Mouse (Mus musculus) embryonic facial prominence, embryonic 15.5 days (tissue): ENCODE measurements around the gene Tmem240. TPM values are rescaled to one million over a fixed set of nuclear protein-coding genes. Genes with fewer than 3 reads are reported as not detected.
"Not testable (repeated sequence)": the region's sequence is repeated elsewhere in the genome, so short reads cannot be mapped to it uniquely, and the experiment has no call there.

Experiments
- ATAC-seq: fragments of 200-750 bp; cut with Nextera tagmentation; 2 replicates; pipeline ENCODE4 v1.8.0; 2017; ENCODE audit warnings: low read depth, moderate TSS enrichment; ENCODE audit not compliant: insufficient number of reproducible peaks, low FRiP score, low TSS enrichment
- H3K27ac ChIP-seq: fragments of 300-500 bp; sonication (generic); replicated peaks from 2 replicates; pipeline ENCODE4 v1.5.1; 2015; ENCODE audit warnings: mild to moderate bottlenecking, inconsistent platforms
- H3K27me3 ChIP-seq: fragments of 300-500 bp; sonication (generic); 2 replicates; pipeline ENCODE4 v1.6.1; 2015; ENCODE audit warnings: inconsistent platforms
- H3K36me3 ChIP-seq: fragments of 300-500 bp; sonication (generic); 2 replicates; pipeline ENCODE4 v1.6.1; 2015; ENCODE audit warnings: mild to moderate bottlenecking, inconsistent platforms
- H3K4me1 ChIP-seq: fragments of 300-500 bp; sonication (generic); 2 replicates; pipeline ENCODE4 v1.6.1; 2015; ENCODE audit warnings: inconsistent platforms
- H3K4me2 ChIP-seq: fragments of 300-500 bp; sonication (generic); replicated peaks from 2 replicates; pipeline ENCODE4 v1.6.1; 2015; ENCODE audit warnings: mild to moderate bottlenecking, inconsistent platforms
- H3K4me3 ChIP-seq: fragments of 300-500 bp; sonication (generic); replicated peaks from 2 replicates; pipeline ENCODE4 v1.5.1; 2015; ENCODE audit warnings: mild to moderate bottlenecking, inconsistent platforms
- H3K9ac ChIP-seq: fragments of 300-500 bp; sonication (generic); 2 replicates; pipeline ENCODE4 v1.6.1; 2015; ENCODE audit warnings: inconsistent platforms
- H3K9me3 ChIP-seq: fragments of 300-500 bp; sonication (generic); replicated peaks from 2 replicates; pipeline ENCODE4 v1.6.1; 2016; ENCODE audit warnings: inconsistent platforms
- WGBS: fragments of 180-500 bp; shearing (Covaris S2); methylation state at CpG from one replicate; pipeline ENCODE4 v1.1.7; 2015; 5-methylcytosine and 5-hydroxymethylcytosine counted together
- polyA plus RNA-seq: library from polyadenylated mRNA; unstranded; fragments of >200 nt; fragmentation: Nextera tagmentation; extraction: Ambion mirVana; gene quantifications from 2 replicates; pipeline ENCODE4 v1.2.1, GENCODE M21; 2015

Gene Tmem240
- polyA plus RNA-seq, result 1.6 and 2.2 TPM in 2 replicates

GRCm38 (mm10) chr4:155734350-155734941, at the start of gene Tmem240:
Gene Tmem240 (plus strand): TSS chr4:155734800.
- peak within 1 kb of the TSS; percentile 84 for H3K4me2 ChIP-seq
- peak; percentile 92 for ATAC-seq
- H3K36me3 ChIP-seq, result peaks cover 33% of the 10 kb centered on the region
- H3K9ac ChIP-seq, result peak within 1 kb of the TSS; percentile 78
- peak within 1 kb of the TSS; percentile 87 for H3K4me3 ChIP-seq
- H3K27me3 ChIP-seq, result no peaks in the 10 kb centered on the region
- WGBS, result under 1% methylated on average over 26 of the region's 35 CpGs
- no peaks in the 10 kb centered on the region for H3K9me3 ChIP-seq
- peaks cover 34% of the 10 kb centered on the region for H3K4me1 ChIP-seq
- H3K27ac ChIP-seq, result peak within 1 kb of the TSS; percentile 92

- ATAC-seq, result not testable (repeated sequence)
These were observed 46.8 kb upstream of the Tmem240 start for GRCm38 (mm10) chr4:155687764-155688163.

GRCm38 (mm10) chr4:155690571-155691375, 43.8 kb upstream of the Tmem240 start:
- peaks cover 7% of the 10 kb centered on the region; the same call in 1 of the 2 replicates for H3K27me3 ChIP-seq
- WGBS, result 78% methylated on average over 12 of the region's 12 CpGs

More at GRCm38 (mm10) chr4:155687764-155688163, 46.8 kb upstream of the Tmem240 start:
- H3K9ac ChIP-seq, H3K9me3 ChIP-seq, H3K4me1 ChIP-seq, H3K4me3 ChIP-seq, H3K27ac ChIP-seq, H3K4me2 ChIP-seq, H3K36me3 ChIP-seq, H3K27me3 ChIP-seq: not testable (repeated sequence)
- WGBS, result 72% methylated on average over 4 of the region's 4 CpGs

GRCm38 (mm10) chr4:155692421-155692820, 42.2 kb upstream of the Tmem240 start:
- Histone ChIP-seq H3K36me3 (no peaks in the 10 kb centered on the region), H3K9me3 (no peaks in the 10 kb centered on the region), H3K4me1 (peaks cover 26% of the 10 kb centered on the region), H3K4me2 (no peak overlapping the region), H3K27ac (no peak overlapping the region), H3K9ac (no peak overlapping the region), H3K4me3 (no peak overlapping the region), H3K27me3 (peaks cover 7% of the 10 kb centered on the region; the same call in 1 of the 2 replicates)
- ATAC-seq, result no peak
- WGBS, result 95% methylated on average over 3 of the region's 3 CpGs

More at GRCm38 (mm10) chr4:155690571-155691375, 43.8 kb upstream of the Tmem240 start:
- H3K4me2 ChIP-seq, result no peak overlapping the region
- no peak overlapping the region for H3K9ac ChIP-seq
- no peaks in the 10 kb centered on the region for H3K36me3 ChIP-seq
- ATAC-seq, result no peak
- no peak overlapping the region for H3K27ac ChIP-seq
- H3K9me3 ChIP-seq, result no peaks in the 10 kb centered on the region
- peaks cover 12% of the 10 kb centered on the region for H3K4me1 ChIP-seq
- H3K4me3 ChIP-seq, result no peak overlapping the region

GRCm38 (mm10) chr4:155694111-155694481, 40.5 kb upstream of the Tmem240 start, which contains the start of gene Fndc10:
Gene Fndc10 (plus strand): TSS chr4:155694342.
- Histone ChIP-seq H3K4me2 (peak within 1 kb of the TSS; percentile 95), H3K9ac (peak within 1 kb of the TSS; percentile 58), H3K36me3 (no peaks in the 10 kb centered on the region), H3K4me3 (peak within 1 kb of the TSS; percentile 74), H3K27me3 (peaks cover 7% of the 10 kb centered on the region; the same call in 1 of the 2 replicates), H3K9me3 (no peaks in the 10 kb centered on the region), H3K4me1 (peaks cover 26% of the 10 kb centered on the region), H3K27ac (peak within 1 kb of the TSS; percentile 80)
- 1% methylated on average over 46 of the region's 47 CpGs for WGBS
- ATAC-seq, result peak; percentile 85

GRCm38 (mm10) chr4:155694482-155695401, 39.9 kb upstream of the Tmem240 start:
- Histone ChIP-seq H3K27me3 (peaks cover 7% of the 10 kb centered on the region; the same call in 1 of the 2 replicates), H3K27ac (peak overlapping the region; percentile 80), H3K36me3 (no peaks in the 10 kb centered on the region), H3K4me3 (peak overlapping the region; percentile 74), H3K9me3 (no peaks in the 10 kb centered on the region), H3K4me1 (peaks cover 26% of the 10 kb centered on the region), H3K9ac (peak overlapping the region; percentile 58), H3K4me2 (peak overlapping the region; percentile 95)
- peak; percentile 81 for ATAC-seq
- WGBS, result under 1% methylated on average over 91 of the region's 92 CpGs

GRCm38 (mm10) chr4:155695531-155696062, 39.0 kb upstream of the Tmem240 start:
- H3K27me3 ChIP-seq, result peaks cover 6% of the 10 kb centered on the region; the same call in 1 of the 2 replicates
- no peak for ATAC-seq
- 66% methylated on average over 4 of the region's 4 CpGs for WGBS

GRCm38 (mm10) chr4:155696261-155697255, 38.0 kb upstream of the Tmem240 start:
- Histone ChIP-seq H3K9ac (0 out of 2 replicates have a peak overlapping the region, but pooled peaks have one; percentile 2), H3K27ac (no peak overlapping the region), H3K27me3 (no peaks in the 10 kb centered on the region), H3K4me2 (peak overlapping the region; percentile 95; the same call in 1 of the 2 replicates), H3K4me1 (peaks cover 26% of the 10 kb centered on the region), H3K4me3 (no peak overlapping the region), H3K9me3 (no peaks in the 10 kb centered on the region), H3K36me3 (no peaks in the 10 kb centered on the region)
- ATAC-seq, result no peak
- WGBS, result 64% methylated on average over 16 of the region's 16 CpGs

More at GRCm38 (mm10) chr4:155695531-155696062, 39.0 kb upstream of the Tmem240 start:
- Histone ChIP-seq H3K9ac (0 out of 2 replicates have a peak overlapping the region, but pooled peaks have one; percentile 2), H3K36me3 (no peaks in the 10 kb centered on the region), H3K9me3 (no peaks in the 10 kb centered on the region), H3K4me3 (peak overlapping the region; percentile 74), H3K4me2 (peak overlapping the region; percentile 95), H3K27ac (no peak overlapping the region), H3K4me1 (peaks cover 26% of the 10 kb centered on the region)

GRCm38 (mm10) chr4:155700425-155700824, 34.2 kb upstream of the Tmem240 start:
- H3K27me3 ChIP-seq, result no peaks in the 10 kb centered on the region
- H3K4me3 ChIP-seq, result no peak overlapping the region
- ATAC-seq, result no peak

More at GRCm38 (mm10) chr4:155700425-155700824, 34.2 kb upstream of the Tmem240 start:
- Histone ChIP-seq H3K4me1 (peaks cover 19% of the 10 kb centered on the region), H3K36me3 (no peaks in the 10 kb centered on the region), H3K9me3 (no peaks in the 10 kb centered on the region), H3K9ac (no peak overlapping the region), H3K27ac (no peak overlapping the region), H3K4me2 (no peak overlapping the region)
